Mouse (Mus musculus) bone marrow macrophage, adult 2 months (primary cell): Measurements from ENCODE around the gene Simc1.

ENCODE experiments used
- CTCF ChIP-seq: IDR thresholded peaks from 2 replicates; pipeline ENCODE4 v1.5.1; 2012; ENCODE audit warnings: low read depth, mild to moderate bottlenecking, low read length, moderate library complexity
- POLR2A ChIP-seq: IDR thresholded peaks from 2 replicates; pipeline ENCODE4 v1.6.1; 2012; ENCODE audit warnings: mild to moderate bottlenecking, low read depth, low read length, borderline replicate concordance

DNA sequence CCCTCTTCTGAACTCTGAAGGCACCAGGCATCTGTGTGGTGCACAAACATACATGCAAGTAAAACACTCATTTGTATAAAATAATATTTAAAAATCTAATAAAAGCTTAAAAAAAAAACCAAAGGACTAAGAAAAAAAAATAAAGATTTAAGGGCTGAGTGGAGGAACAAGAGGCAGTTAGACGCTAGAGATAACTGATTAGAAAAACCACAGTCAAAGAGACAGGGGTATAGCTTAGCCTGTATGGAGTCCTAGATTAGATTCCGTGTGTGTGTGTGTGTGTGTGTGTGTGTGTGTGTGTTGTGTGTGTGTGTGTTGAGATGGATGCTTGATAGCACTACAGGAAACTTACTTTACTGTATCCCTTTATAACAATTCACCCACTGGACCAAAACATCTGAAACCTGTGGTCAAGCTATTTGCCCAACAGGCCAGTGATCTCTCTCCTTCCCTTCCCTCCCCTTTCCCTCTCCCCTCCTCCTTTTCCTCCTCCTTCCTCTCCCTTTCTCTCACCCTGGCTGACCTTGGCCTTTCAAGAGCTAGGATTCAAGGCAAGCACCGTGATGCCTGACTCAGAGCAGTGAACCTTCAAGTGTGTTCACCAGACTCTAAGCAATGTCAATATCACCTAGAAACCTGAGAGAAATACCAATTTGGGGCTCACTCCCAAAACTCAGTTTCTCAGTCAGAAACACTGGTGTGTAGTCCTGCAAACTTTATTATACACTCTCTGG is 1.5 kb upstream of the Simc1 start:
- TF ChIP-seq CTCF (no peak), POLR2A (no peak)
